Mouse (Mus musculus): ENCODE measurements around the gene Notch2.

Notch2 gene

DNA sequence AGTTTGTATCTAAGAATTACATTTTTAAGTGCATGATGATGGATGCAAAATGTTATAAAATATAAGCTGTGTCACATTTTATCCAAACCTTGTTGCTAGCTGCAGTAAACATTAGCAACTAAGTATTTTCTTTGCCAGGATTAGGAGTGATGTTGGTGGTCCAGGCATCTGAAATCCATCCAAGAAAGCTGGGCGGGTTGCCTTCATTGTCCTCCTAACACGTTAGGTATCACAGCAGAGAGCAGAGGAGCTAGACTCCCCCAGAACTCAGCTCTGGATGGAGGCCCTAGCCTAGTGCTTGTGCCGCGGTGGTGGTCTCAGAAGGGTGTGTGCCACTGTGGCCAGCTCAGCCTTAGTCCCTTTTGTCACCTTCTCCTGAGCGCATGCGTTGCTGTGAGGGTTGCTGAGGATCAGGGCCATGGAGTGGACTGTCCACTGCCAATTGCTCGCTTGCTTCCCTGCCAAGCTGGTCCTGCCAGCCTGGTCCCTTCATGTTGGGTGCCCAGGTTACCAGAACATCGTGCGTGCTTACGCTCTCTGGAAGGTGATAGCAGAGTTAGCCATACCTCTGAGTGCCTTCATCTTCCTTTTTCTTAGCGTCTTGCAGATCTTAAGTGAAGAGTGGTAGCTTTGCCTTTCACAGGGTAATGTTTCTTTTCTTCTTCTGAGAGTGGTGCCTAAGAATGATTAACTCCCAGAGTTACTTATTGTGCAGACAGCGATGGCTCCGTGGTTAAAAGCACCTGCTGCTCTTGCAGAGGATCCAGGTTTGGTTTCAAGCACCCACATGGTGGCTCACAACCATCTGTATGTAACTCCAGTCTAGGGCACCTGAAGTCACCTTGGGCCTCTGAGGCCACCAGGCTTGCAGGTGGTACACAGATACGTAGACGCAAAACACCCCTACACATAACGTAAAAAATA, 39.4 kb downstream of the Notch2 start:
- DNase-seq (ENCODE audit: low spot score), result no peak

DNA sequence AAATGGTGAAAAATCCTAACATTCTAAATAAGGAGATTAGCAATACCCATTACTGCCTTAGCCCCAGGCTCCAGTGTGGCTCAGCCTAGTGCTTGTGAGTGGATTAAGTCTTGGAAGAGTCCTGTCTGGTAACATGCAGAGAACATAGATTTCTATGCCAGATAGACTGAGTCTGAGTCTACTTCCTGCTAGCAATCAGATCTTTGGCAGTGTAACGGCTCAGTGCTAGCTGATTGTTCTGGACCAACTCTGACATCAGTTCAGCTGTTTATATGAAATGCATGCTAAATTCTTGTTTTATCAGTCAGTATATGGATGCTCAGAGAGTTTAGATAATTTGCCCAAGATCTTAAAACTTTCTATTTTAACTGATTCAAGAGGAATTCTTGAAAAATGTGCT, 40.5 kb downstream of the Notch2 start:
- DNase-seq (ENCODE audit: low spot score), result no peak

DNA sequence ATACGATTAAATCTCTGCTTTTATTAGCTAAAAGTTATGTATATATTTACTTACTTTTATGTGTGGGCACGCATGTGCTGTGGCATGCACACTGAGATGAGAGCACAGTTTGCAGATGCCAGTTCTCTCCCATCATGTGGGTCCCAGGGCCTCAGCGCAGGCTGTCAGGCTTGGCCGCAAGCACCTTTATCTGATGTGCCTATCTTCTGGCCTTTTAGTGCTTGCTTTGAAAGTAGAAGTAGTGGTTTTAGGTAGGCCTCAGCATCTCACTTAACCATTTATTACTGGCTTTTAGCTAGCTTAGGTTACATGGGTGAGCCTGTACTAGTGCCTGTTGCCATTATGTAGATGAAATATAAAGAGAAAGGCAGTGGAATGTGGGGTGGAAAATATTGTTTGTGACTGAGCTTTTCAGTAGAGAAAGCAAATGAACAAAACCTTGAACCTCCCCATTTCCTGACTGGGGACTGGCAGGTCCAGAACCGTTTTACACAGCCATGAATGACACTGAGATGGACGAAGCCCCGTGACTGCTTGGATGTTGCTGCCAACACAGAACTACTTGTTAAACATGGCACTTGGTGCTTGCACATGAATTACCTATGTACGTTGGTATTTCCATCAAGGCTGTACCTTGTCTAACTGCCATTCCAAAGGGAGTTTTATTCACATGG, 41.1 kb downstream of the Notch2 start:
- DNase-seq (ENCODE audit: low spot score), result no peak

DNA sequence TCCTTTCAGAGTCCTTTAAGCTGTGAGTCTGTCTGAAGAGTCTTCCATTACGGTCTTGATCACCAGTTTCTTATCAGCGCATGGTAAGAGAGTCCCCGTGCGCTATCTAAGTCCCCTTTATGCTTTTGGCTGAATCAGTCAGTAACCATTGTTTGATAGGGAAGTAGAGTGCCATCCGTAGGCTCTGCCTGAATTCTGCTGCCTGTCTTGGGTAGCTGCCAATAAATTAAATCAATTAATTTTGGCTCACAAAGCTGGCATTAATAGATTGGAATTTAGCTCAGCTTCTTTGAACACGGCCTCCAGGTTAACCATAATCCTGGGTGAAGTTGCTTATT, 41.6 kb downstream of the Notch2 start:
- no peak for DNase-seq (ENCODE audit: low spot score)

DNA sequence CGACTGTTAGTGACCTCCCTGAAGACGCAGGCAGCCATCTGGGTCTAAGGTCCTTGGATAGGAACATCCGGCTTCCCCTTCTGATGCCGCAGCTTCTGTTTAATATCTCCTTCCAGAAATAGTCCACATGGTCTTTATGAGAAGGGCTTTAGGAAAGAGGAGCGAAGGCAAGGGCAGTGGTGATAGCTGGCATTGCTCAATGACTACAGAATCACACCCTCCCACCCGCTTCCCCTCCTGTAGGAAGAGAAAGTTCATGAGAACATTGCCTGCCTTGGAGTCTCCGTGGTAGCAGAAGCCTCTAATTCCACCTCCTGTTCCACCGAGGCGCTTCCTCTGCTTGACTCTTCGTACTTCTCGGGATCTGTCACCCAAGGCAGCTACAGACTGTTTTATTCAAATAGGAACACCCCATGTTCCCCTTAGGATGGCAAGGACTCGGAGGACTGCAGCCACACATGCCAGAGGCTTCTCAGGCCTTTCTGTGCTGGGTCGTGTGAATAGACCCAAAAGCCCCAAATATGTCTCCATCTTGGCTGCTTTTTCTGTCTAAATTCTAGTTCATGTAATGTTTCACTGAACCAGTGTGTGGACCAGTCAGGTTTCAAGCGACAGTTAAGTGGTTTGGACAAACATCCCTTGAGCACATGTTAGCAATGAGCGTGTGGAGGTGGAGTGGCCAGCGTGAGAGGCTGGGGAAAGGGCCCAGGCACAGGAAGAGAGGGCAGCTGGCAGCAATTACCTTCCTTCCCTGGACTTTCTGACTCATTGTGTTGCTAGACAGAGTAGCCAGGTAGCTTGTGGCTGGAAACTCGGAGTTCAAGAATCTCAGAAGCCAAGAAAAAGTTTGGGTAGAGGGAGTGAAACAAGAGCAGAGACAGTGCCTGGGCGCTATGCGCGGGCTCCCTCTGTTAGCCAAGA, 42.7 kb downstream of the Notch2 start:
- peak; percentile 60 for DNase-seq (ENCODE audit: low spot score)

DNA sequence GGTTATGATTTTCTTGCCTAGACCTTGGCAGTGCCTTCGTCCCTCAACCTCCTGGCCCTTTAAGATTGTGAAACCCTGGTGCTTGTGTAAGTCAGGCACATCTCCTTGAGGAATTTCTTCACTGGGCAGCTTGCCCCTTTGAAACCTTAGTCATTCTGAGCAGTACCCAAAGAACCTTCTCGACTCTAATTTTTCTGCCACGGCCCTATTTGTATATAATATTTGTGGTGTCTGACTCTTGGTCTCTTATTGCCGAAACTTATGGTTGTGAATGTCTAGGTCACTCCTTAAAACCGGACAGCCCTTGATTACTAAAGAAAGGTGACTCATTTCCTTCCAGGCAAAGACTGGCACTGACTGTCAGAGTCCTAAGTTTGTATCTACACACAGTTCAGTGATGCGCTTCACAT, 43.6 kb downstream of the Notch2 start:
- no peak for DNase-seq (ENCODE audit: low spot score)

DNA sequence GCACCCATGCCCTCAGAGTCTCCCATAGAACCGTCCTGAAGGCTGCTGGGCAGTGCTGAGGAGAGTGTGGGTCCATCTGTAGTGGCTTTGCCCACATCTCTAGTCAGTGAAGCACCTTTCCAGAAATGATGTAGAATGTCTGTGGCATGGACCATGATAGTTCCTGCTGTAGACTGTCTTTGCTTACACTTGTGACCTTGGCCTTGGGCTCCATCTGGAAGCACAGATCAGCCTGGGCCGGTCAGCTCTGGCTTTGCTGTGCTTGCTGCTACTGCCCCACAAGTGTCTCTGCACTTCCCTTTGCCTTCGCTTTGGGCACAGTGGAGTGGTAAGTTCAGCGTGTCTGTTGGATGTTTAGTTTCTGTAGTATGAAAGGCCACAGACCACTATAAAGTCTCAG, 45.7 kb downstream of the Notch2 start:
- DNase-seq (ENCODE audit: low spot score), result no peak

DNA sequence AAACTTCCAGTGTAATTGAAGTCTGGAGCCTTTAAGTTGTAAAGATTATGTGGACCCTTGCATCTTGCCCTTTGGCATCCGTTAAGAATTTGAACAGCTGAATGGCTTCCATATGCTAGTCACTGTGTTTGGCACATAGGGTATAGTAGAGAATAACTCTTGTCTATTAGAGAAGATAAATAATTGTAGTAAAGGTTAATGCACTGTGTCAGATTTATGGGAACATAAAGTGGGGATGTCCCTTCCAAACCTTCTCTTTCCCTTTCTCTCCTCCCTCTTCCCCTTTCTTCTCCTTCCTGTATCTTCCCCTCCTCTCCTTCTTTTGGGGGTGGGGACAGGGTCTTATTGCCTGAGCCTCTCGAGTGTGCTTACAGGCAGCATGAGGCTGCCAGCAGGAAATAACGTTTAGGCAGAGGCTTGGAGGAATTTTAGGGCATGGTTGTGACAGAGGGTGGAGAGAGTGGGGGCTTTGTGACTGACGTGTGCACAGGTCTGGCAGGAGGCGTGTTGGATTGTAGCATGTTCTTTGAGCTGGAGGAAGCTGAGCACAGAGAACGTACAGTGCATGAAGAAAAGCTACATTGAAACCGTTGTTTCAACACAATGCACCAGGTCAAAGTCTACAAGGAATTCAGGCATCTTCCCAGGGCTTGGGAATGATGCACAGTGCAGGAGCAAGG, 47.8 kb downstream of the Notch2 start:
- DNase-seq (ENCODE audit: low spot score), result peak; percentile 58

DNA sequence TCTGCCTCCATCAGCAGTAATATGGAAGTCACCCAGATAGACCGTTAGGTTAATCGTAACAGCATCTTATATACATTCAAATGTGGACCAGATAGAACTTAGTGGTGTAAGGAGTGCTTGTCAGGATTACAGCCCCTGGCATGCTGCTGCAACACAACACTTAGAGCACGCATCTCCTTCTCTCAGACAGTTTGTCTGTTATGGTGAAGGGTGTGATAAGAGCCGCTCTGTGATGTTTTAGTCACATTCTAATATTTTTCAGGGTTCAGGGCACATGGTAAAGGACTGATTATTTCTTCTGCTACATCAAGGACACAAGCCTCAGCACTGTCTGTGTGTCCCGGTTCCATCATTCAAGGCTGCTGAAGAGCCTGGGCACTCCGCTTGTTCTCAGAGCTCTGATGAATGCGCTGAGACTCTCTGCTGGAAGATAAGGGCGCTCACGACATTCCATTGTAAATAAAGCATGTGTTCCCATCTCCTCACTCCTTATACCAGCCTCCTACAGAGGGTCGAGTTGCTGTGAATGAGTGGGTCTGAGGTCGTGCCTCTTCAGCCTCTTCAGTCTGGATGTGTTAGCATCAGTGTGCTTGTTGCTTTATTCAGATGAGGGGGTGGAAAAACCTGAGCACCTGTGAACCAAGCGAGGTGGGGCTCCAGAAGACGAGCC, 48.5 kb downstream of the Notch2 start:
- DNase-seq (ENCODE audit: low spot score), result no peak

DNA sequence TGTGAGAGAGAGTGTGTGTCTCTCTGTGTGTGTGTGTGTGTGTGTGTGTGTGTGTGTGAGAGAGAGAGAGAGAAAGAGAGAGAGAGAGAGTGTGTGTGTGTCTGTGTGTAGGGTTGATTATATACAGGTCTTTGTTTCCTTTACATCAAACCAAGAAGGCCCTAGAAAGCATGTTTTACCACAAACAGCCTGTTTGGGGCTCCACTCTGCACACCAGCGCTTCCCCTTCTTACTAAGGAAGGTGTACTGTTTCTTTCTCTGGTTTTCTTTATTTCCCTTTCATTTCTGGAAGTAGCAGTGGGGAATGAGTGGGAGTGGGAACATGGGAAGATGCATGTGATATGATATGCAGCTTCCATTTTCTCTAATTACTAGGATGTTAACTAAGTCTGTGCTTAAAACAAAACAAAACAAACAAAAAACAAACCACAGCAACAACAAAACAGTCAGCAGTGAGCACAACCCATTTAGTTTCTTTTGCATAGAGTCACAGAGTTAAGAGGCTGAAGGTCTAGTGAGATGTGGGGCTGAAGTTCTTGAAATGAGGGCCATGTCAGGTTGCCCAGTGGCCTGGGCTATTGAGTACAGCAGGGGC, 49.4 kb downstream of the Notch2 start:
- DNase-seq (ENCODE audit: low spot score), result no peak

DNA sequence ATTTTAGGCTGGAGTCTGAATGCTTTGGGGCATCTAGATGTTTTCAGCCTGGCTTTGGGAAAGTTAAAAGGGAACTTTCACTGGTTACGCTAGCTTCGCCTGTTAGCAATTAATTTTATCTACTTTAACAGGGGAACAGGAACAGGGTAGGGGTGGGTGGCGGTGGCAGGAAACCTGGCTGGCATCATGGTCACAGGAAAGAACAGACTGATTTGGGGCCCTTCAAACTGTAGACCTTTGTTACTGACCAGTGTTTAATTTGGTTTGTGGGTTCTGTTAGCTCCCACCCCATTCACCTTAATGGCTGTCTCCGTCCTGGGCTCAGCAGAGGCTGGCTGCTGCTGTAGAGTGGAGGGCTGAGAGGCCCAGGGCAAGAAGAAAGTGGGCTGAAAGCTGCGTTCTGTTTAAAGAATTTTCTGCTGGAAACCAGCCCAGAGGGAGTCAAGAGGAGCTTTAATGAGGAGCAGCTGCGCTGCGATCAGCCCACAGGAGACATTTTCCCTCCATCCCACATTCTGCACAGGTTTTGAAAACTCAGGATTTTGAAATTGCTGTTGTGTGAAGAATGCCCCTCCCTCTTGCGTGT, 50.0 kb downstream of the Notch2 start:
- DNase-seq (ENCODE audit: low spot score), result peak; percentile 66

DNA sequence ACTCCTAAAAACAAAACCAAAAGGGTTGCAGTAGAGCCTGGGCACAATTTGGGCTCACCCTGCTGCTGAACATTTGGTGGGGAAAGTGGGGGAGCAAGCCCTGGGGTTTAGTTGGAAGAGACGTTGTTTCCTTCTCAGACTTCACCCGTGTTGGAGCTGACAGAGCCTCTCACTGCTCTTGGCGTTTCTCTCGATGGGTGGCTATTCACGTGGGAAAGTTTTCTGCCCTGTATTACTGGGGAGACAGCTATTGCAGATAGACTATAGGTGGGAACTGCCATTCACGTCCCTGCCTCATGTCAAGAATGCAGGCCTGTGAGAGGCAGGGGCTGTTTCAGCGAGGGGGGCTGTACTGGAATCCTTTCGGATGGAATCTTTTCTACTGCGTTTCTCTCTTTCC, 50.5 kb downstream of the Notch2 start:
- DNase-seq (ENCODE audit: low spot score), result no peak

DNA sequence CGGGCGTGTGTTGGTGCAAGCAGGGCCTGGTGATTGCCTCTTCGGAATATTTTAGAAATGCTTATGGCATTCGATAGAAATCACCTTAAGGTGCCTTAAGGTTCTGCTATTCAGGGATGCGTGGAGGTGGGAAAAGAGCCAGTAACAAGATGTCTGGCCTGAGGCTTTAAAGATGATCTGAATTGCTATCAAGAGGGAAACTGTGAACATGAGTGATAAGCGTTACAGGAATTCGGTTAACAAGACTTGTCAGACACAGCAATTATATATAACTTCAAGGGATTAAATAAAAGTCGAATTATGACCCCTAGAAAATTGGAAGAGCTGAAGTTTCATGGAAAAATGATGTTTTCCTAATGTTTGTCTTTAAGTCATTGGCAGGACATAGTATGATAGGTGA, 51.7 kb downstream of the Notch2 start:
- no peak for DNase-seq (ENCODE audit: low spot score)

DNA sequence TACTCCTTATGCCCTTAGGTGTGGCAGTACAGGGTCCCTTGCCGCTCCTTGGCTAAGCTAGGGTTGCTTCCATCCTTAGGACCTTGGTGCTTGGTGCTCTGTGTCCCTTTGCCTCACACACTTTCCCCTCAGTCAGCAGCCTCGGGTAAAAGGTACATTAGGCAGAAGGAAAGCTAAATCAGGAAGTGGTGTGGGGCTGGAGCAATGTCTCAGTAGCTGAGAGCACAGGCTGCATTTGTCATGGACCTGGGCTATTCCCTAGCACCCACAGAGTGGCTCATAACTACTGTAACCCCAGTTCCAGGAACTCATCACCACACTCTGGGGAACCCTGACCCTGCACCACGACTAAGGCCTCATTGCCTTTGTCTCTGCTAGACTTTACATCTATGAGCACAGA, 53.1 kb downstream of the Notch2 start:
- DNase-seq (ENCODE audit: low spot score), result no peak

DNA sequence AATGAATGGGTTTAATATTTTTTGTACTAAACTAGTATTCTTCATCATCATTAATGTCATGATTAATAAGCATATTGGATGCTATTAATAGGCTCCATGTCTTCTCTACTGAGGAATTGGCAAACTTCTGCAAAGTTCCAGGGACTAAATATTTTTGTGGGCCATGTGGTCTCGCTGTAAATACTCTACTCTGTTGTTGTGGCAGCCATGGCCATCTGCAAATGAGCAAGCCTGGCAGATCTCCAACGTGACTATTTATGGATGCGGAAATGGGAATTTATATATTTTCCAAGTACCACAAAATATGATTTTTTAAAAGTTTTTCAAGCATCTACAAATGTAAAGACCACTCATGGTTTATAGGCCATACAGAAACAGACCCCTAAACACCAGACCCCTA, 54.1 kb downstream of the Notch2 start:
- DNase-seq (ENCODE audit: low spot score), result no peak

DNA sequence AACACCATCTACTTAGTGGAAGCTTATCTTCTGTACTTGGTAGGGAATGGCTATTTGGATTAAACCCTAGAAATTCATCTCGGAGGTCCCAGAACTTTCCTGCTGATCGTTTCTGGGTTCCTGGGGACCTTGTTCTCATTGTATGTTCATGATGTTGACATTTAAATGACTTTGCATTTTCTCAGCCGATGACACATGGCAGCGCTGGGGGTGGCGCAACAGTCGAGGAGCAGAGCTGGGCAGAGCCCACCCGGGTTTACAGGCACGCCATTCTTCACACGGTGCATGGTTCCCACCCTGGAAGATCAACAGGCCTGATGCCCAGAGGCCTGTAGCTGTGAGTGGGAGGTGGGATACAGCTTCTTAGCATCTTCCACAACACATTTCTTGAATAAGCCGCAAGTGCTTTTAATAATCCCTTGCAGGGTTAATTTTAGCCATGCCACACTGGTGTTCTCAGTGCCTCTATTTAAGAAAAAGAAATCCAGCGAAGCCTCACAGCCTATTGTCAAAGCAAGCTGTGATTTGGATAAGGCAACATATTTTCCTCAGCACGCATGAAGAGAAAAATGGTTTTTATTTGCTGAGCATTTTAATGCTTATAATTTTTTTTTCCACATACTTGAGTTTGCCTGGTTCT, 54.6 kb downstream of the Notch2 start:
- DNase-seq (ENCODE audit: low spot score), result no peak

DNA sequence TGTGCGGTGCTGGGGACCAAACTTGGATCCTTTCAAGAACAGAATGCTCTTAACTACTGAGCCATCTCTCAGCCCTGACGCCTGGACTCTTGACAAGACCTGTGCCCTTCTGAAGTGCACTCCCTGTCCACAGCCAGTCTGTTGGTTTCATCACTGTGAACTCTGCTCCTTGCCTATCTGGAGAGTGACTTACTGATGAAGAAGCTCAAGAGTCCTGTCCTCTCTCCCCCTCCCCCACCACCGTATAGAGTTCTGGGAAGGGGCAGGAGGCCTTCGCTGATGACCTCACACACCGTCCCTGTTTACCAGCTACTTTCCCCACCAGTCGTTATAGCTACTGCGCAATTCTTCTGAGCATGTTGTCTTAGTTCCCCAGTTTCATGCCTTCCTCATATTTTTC, 55.8 kb downstream of the Notch2 start:
- no peak for DNase-seq (ENCODE audit: low spot score)

DNA sequence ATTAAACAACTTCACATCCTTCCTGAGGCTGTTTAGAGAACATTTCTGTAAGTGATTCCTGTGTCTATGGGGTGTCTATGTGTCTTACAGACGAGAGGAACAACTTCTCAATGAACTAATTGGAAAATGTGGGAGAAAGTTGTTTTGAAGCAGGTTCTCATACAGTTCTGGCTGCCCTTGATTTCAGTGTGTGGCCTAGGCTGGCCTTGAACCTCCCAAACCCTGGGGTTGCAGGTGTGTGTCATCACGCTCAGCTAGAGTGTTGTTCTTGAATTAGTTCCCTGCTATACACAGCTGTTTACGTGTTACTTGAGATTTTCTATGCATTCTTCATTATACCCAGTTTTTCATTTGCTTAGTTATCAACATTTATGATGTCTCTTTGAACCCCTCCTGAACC, 56.5 kb downstream of the Notch2 start:
- DNase-seq (ENCODE audit: low spot score), result no peak

DNA sequence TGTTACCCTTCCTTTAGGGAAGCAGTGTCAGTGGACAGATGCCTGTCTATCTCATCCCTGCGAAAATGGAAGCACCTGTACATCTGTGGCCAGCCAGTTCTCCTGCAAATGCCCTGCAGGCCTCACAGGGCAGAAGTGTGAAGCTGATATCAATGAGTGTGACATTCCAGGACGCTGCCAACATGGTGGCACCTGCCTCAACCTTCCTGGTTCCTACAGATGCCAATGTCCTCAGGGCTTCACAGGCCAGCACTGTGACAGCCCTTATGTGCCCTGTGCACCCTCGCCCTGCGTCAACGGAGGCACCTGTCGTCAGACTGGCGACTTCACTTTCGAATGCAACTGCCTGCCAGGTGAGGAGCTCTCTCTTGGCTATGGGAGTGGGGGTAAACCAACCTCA, 59.2 kb downstream of the Notch2 start:
- no peak for DNase-seq (ENCODE audit: low spot score)

DNA sequence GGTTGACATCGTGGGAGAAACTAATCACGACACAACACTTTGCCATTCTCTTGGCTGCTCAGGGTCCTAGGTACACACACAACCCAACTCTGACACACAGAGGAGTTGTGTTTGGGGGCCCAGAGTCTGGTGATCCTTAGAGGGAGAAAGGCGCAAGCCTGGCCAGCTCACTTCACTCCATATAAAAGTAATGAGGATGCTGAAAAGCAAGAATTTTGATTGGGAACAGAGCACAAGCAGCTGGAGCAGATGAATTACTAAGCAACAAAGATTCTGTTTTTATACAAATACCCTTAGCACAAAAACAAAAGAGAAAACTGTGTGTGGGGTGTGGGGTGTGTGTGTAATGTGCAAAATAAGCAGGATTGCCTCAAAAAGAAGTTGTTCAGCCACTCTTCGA, 60.2 kb downstream of the Notch2 start:
- no peak for DNase-seq (ENCODE audit: low spot score)
